11 mouse cellular contexts compared by ENCODE assay signal in genomic region chr15:36864046-36864445, GRCm38 (mm10).
"Had no signal": no experiment of that assay in that cellular context is flagged by ENCODE, and none has a peak within 500 bp of the region (broad histone marks: within the 10 kb centered on the region; RNA-seq: fewer than 3 reads in every experiment).

No protein-coding gene starts in this region.

- DNase-seq: gastrocnemius, adult 2 months; gastrocnemius, postnatal 10 days; gastrocnemius, postnatal 25 days; heart, adult 2 months; heart, postnatal 14 days; kidney, adult 18-20 months; kidney, adult 8-10 months; kidney, postnatal 10 days; kidney, postnatal 4 days; liver; liver, embryonic 13.5 days had no signal
